Mouse (Mus musculus) adrenal gland, postnatal 25 days (tissue): ENCODE data around the gene Gm281. TPM values are rescaled to one million over a fixed set of nuclear protein-coding genes. Genes with fewer than 3 reads are reported as not detected.
"Not testable (repeated sequence)": the region's sequence is repeated elsewhere in the genome, so short reads cannot be mapped to it uniquely, and the experiment has no call there.

Source experiments
- DNase-seq: peaks from one replicate; pipeline ENCODE4 v3.0.0; 2021; ENCODE audit warnings: mixed read lengths
- long read RNA-seq: library from polyadenylated mRNA; stranded (forward); transcript quantifications from one replicate; pipeline ENCODE4 v2.0.0, GENCODE M21; 2021
- total RNA-seq: library from RNA; stranded (reverse); gene quantifications from 2 replicates; pipeline ENCODE4 v1.2.3, GENCODE M21; 2021

Gm281 gene
- not detected in 2 replicates for total RNA-seq
- long read RNA-seq, result 0 reads

- no peak for DNase-seq
Observed at GRCm38 (mm10) chr14:13914387-13915082, at the start of gene Gm281. Gene Gm281, minus strand, starts transcription at chr14:13914478.

GRCm38 (mm10) chr14:13963527-13963926 is 49.2 kb upstream of the Gm281 start:
- no peak for DNase-seq

- DNase-seq, result no peak
Observed at GRCm38 (mm10) chr14:13962476-13962875, 48.2 kb upstream of the Gm281 start.

- DNase-seq, result peak; percentile 44
Observed at GRCm38 (mm10) chr14:13961401-13962112, 47.3 kb upstream of the Gm281 start, which contains the start of the genes Atxn7 and Thoc7. Gene Atxn7, plus strand, starts transcription at chr14:13961440. Gene Thoc7, minus strand, starts transcription at chr14:13961852.

GRCm38 (mm10) chr14:13960482-13961325 is 46.4 kb upstream of the Gm281 start:
- peak; percentile 74 for DNase-seq

- peak; percentile 29 for DNase-seq
Observed at GRCm38 (mm10) chr14:13960079-13960478, 45.8 kb upstream of the Gm281 start.

GRCm38 (mm10) chr14:13952151-13952550 is 37.9 kb upstream of the Gm281 start:
- not testable (repeated sequence) for DNase-seq

- DNase-seq, result peak; percentile 26
Observed at GRCm38 (mm10) chr14:13950401-13950800, 36.1 kb upstream of the Gm281 start.

- no peak for DNase-seq
Observed at GRCm38 (mm10) chr14:13948345-13948744, 34.1 kb upstream of the Gm281 start.

- no peak for DNase-seq
Observed at GRCm38 (mm10) chr14:13944686-13945085, 30.4 kb upstream of the Gm281 start.

- DNase-seq, result no peak
Observed at GRCm38 (mm10) chr14:13934052-13934371, 19.7 kb upstream of the Gm281 start.

- no peak for DNase-seq
Observed at GRCm38 (mm10) chr14:13933290-13934051, 19.2 kb upstream of the Gm281 start.

- no peak for DNase-seq
Observed at GRCm38 (mm10) chr14:13917630-13918029, 3.4 kb upstream of the Gm281 start.

GRCm38 (mm10) chr14:13917208-13917607 is 2.9 kb upstream of the Gm281 start:
- DNase-seq, result no peak

GRCm38 (mm10) chr14:13915207-13915606 is 929 bp upstream of the Gm281 start:
- DNase-seq, result no peak

GRCm38 (mm10) chr14:13910148-13910547 is 4.1 kb downstream of the Gm281 start:
- no peak for DNase-seq

GRCm38 (mm10) chr14:13907145-13907544 is 7.1 kb downstream of the Gm281 start:
- no peak for DNase-seq

GRCm38 (mm10) chr14:13906461-13906860 is 7.8 kb downstream of the Gm281 start:
- no peak for DNase-seq

- peak; percentile 18 for DNase-seq
Observed at GRCm38 (mm10) chr14:13901611-13902067, 12.6 kb downstream of the Gm281 start.

GRCm38 (mm10) chr14:13895198-13895597 is 19.1 kb downstream of the Gm281 start:
- DNase-seq, result no peak

GRCm38 (mm10) chr14:13893748-13894147 is 20.5 kb downstream of the Gm281 start:
- DNase-seq, result no peak

GRCm38 (mm10) chr14:13861416-13861815 is 52.9 kb downstream of the Gm281 start:
- no peak for DNase-seq
